Comparison of ENCODE assay signal across 11 mouse cellular contexts in genomic region chr12:110252163-110252575, GRCm38 (mm10). TPM values are rescaled to one million over a fixed set of nuclear protein-coding genes. Genes with fewer than 3 reads are reported as not detected.
A peak's percentile ranks its signal among the peaks of the same experiment; 100 is the strongest.
DNase-seq lines count a peak whose midpoint lies in the region; ATAC-seq lines count a peak whose summit lies in the region.
"Had no signal": no experiment of that assay in that cellular context is flagged by ENCODE, and none has a peak within 500 bp of the region (broad histone marks: within the 10 kb centered on the region; RNA-seq: fewer than 3 reads in every experiment).

No protein-coding gene starts in this region.

- no peak overlapping the region for H3K4me2 ChIP-seq in kidney, embryonic 14.5 days (replicated peaks; ENCODE audit: low read depth, low read length)
- H3K4me2 ChIP-seq in embryonic facial prominence, embryonic 13.5 days: 0 out of 2 replicates have a peak overlapping the region, but pooled peaks have one; percentile 23
- H3K4me2 ChIP-seq in stomach, embryonic 16.5 days (ENCODE audit: low read depth, low read length): peak overlapping the region; percentile 18; the same call in 1 of the 2 replicates

- peaks cover 9% of the 10 kb centered on the region; the same call in 1 of the 2 replicates for H3K4me1 ChIP-seq in kidney, embryonic 14.5 days (ENCODE audit: control insufficient read depth, insufficient read depth, low read length)
- H3K4me1 ChIP-seq in embryonic facial prominence, embryonic 13.5 days: 0 out of 2 replicates have a peak, but pooled peaks cover 6% of the 10 kb centered on the region
- H3K4me1 ChIP-seq in stomach, embryonic 16.5 days (ENCODE audit: control insufficient read depth, insufficient read depth, low read length): peaks cover 3% of the 10 kb centered on the region; the same call in 1 of the 2 replicates

- H3K27me3 ChIP-seq in kidney, embryonic 14.5 days (ENCODE audit: control insufficient read depth, insufficient read depth, low read length): 0 out of 2 replicates have a peak, but pooled peaks cover 4% of the 10 kb centered on the region
- no peaks in the 10 kb centered on the region; the same call in 1 of the 2 replicates for H3K27me3 ChIP-seq in embryonic facial prominence, embryonic 13.5 days
- no peaks in the 10 kb centered on the region; the same call in 1 of the 2 replicates for H3K27me3 ChIP-seq in stomach, embryonic 16.5 days (ENCODE audit: control insufficient read depth, insufficient read depth, low read length)
- H3K27me3 ChIP-seq: Patski had no signal

- H3K9ac ChIP-seq in kidney, embryonic 14.5 days (ENCODE audit: low read depth, low read length): no peak overlapping the region
- no peak overlapping the region for H3K9ac ChIP-seq in embryonic facial prominence, embryonic 13.5 days
- H3K9ac ChIP-seq in stomach, embryonic 16.5 days (ENCODE audit: low read length): no peak overlapping the region

- DNase-seq in kidney, adult 9 months: no peak
- peak; percentile 27 for DNase-seq in lung, postnatal 10 days
- DNase-seq in lung, postnatal 25 days (ENCODE audit: low spot score): no peak
- no peak for DNase-seq in liver
- no peak for DNase-seq in ovary, postnatal 14 days (ENCODE audit: low spot score)
- DNase-seq: heart, adult 11 months had no signal

- no peak overlapping the region for H3K4me3 ChIP-seq in kidney, embryonic 14.5 days (ENCODE audit: low read length)
- no peak overlapping the region for H3K4me3 ChIP-seq in embryonic facial prominence, embryonic 13.5 days
- H3K4me3 ChIP-seq in stomach, embryonic 16.5 days (replicated peaks; ENCODE audit: low read length): no peak overlapping the region
- H3K4me3 ChIP-seq: midbrain, embryonic 10.5 days had no signal

- H3K9me3 ChIP-seq in kidney, embryonic 14.5 days (ENCODE audit: control insufficient read depth, low read length): no peaks in the 10 kb centered on the region
- H3K9me3 ChIP-seq in embryonic facial prominence, embryonic 13.5 days: no peaks in the 10 kb centered on the region
- H3K9me3 ChIP-seq in stomach, embryonic 16.5 days (replicated peaks; ENCODE audit: control insufficient read depth, low read length): no peaks in the 10 kb centered on the region
- H3K9me3 ChIP-seq: midbrain, embryonic 10.5 days had no signal

- WGBS in kidney, embryonic 14.5 days: 23% methylated on average over 10 of the region's 10 CpGs
- 19% methylated on average over 10 of the region's 10 CpGs for WGBS in embryonic facial prominence, embryonic 13.5 days
- WGBS in stomach, embryonic 16.5 days: 17% methylated on average over 10 of the region's 10 CpGs

- no peak overlapping the region for H3K27ac ChIP-seq in kidney, embryonic 14.5 days (ENCODE audit: low read depth, low read length)
- H3K27ac ChIP-seq in embryonic facial prominence, embryonic 13.5 days: no peak overlapping the region
- H3K27ac ChIP-seq in stomach, embryonic 16.5 days (ENCODE audit: low read length): no peak overlapping the region
- H3K27ac ChIP-seq: midbrain, embryonic 10.5 days had no signal

- ATAC-seq in kidney, embryonic 14.5 days (ENCODE audit: low FRiP score, low TSS enrichment): 0 out of 2 replicates have a peak, but pooled peaks have one; percentile 16
- ATAC-seq in embryonic facial prominence, embryonic 13.5 days (ENCODE audit: insufficient number of reproducible peaks, insufficient read depth, low FRiP score, low TSS enrichment, low read depth): no peak
- 0 out of 2 replicates have a peak, but pooled peaks have one; percentile 34 for ATAC-seq in stomach, embryonic 16.5 days (ENCODE audit: insufficient read depth, low FRiP score)
- ATAC-seq: Patski had no signal

- no peaks in the 10 kb centered on the region for H3K36me3 ChIP-seq in kidney, embryonic 14.5 days (ENCODE audit: control insufficient read depth, insufficient read depth, low read length)
- H3K36me3 ChIP-seq in embryonic facial prominence, embryonic 13.5 days: no peaks in the 10 kb centered on the region
- H3K36me3 ChIP-seq in stomach, embryonic 16.5 days (ENCODE audit: control insufficient read depth, insufficient read depth, low read length): no peaks in the 10 kb centered on the region
- H3K36me3 ChIP-seq: midbrain, embryonic 10.5 days had no signal

RNA-seq across cellular contexts. Expression of gene Dio3, which starts 26.7 kb away (rescaled TPM):
- polyA plus RNA-seq in kidney, embryonic 14.5 days (2014; fragmentation: Nextera tagmentation; extraction: Ambion mirVana): 0.09 and 0.13 TPM in 2 replicates
- polyA plus RNA-seq in embryonic facial prominence, embryonic 13.5 days (2015; fragmentation: Nextera tagmentation; extraction: Ambion mirVana): 4.9 and 5.1 TPM in 2 replicates
- polyA plus RNA-seq in stomach, embryonic 16.5 days (2015; fragmentation: Nextera tagmentation; extraction: Ambion mirVana): 1.5 and 1.8 TPM in 2 replicates
